Mouse (Mus musculus) telencephalon, adult 2 months (tissue): ENCODE results near the gene Bche.
A peak's percentile ranks its signal among the peaks of the same experiment; 100 is the strongest.

Experiments
- DNase-seq: peaks from one replicate; pipeline ENCODE4 v3.0.0-alpha.2; 2011; ENCODE audit warnings: low read depth, low spot score

The Bche gene

GRCm38 (mm10) chr3:73708410-73708714, at the start of gene Bche:
Gene Bche (minus strand): TSS chr3:73708415.
- DNase-seq = no peak

GRCm38 (mm10) chr3:73741998-73742397, 33.8 kb upstream of the Bche start:
- no peak for DNase-seq

- DNase-seq = peak; percentile 39
Measured at GRCm38 (mm10) chr3:73731677-73732076, 23.5 kb upstream of the Bche start.

GRCm38 (mm10) chr3:73729511-73729910, 21.3 kb upstream of the Bche start:
- DNase-seq = no peak

GRCm38 (mm10) chr3:73725711-73726110, 17.5 kb upstream of the Bche start:
- no peak for DNase-seq

GRCm38 (mm10) chr3:73724869-73725268, 16.7 kb upstream of the Bche start:
- DNase-seq = no peak

- no peak for DNase-seq
Measured at GRCm38 (mm10) chr3:73717610-73718284, 9.5 kb upstream of the Bche start.

- no peak for DNase-seq
Measured at GRCm38 (mm10) chr3:73709871-73710270, 1.7 kb upstream of the Bche start.

- peak; percentile 15 for DNase-seq
Measured at GRCm38 (mm10) chr3:73707461-73708409, 480 bp downstream of the Bche start.

- no peak for DNase-seq
Measured at GRCm38 (mm10) chr3:73706544-73706943, 1.7 kb downstream of the Bche start.

- DNase-seq = peak; percentile 16
Measured at GRCm38 (mm10) chr3:73698889-73699288, 9.3 kb downstream of the Bche start.

- DNase-seq = no peak
Measured at GRCm38 (mm10) chr3:73673333-73673732, 34.9 kb downstream of the Bche start.

- no peak for DNase-seq
Measured at GRCm38 (mm10) chr3:73668172-73668571, 40.0 kb downstream of the Bche start.

- DNase-seq = no peak
Measured at GRCm38 (mm10) chr3:73667245-73668131, 40.7 kb downstream of the Bche start.

GRCm38 (mm10) chr3:73650281-73650680, 57.9 kb downstream of the Bche start:
- no peak for DNase-seq

GRCm38 (mm10) chr3:73647064-73647463, 61.2 kb downstream of the Bche start:
- DNase-seq = peak; percentile 21

GRCm38 (mm10) chr3:73611421-73611820, 96.8 kb downstream of the Bche start:
- DNase-seq = peak; percentile 67

- DNase-seq = no peak
Measured at GRCm38 (mm10) chr3:73591757-73592533, 116.3 kb downstream of the Bche start.
